8 mouse cellular contexts compared by ENCODE assay signal in genomic region chr9:75558812-75559511, GRCm38 (mm10). TPM values are rescaled to one million over a fixed set of nuclear protein-coding genes. Genes with fewer than 3 reads are reported as not detected.
DNase-seq lines count a peak whose midpoint lies in the region; ATAC-seq lines count a peak whose summit lies in the region.

No protein-coding gene starts in this region.

- H3K4me3 ChIP-seq in lung, embryonic 16.5 days (ENCODE audit: low read length): peak overlapping the region; percentile 96

- H3K4me1 ChIP-seq in lung, embryonic 16.5 days (replicated peaks; ENCODE audit: control insufficient read depth, insufficient read depth, low read length): peaks cover 21% of the 10 kb centered on the region

- no peaks in the 10 kb centered on the region for H3K36me3 ChIP-seq in lung, embryonic 16.5 days (ENCODE audit: control insufficient read depth, insufficient read depth, low read length)

- H3K27me3 ChIP-seq in lung, embryonic 16.5 days (ENCODE audit: control insufficient read depth, insufficient read depth, low read depth, low read length): no peaks in the 10 kb centered on the region

- peak overlapping the region; percentile 96 for H3K9ac ChIP-seq in lung, embryonic 16.5 days (ENCODE audit: low read length)

- peak; percentile 90 for ATAC-seq in lung, embryonic 16.5 days (ENCODE audit: low read depth)

- no peaks in the 10 kb centered on the region for H3K9me3 ChIP-seq in lung, embryonic 16.5 days (ENCODE audit: control insufficient read depth, low read length)

- peak overlapping the region; percentile 96 for H3K27ac ChIP-seq in lung, embryonic 16.5 days (ENCODE audit: low read length)

- H3K4me2 ChIP-seq in lung, embryonic 16.5 days (ENCODE audit: low read depth, low read length): peak overlapping the region; percentile 62

- peak; percentile 12 for DNase-seq in gastrocnemius, postnatal 25 days
- no peak for DNase-seq in gastrocnemius, postnatal 10 days
- peak; percentile 60 for DNase-seq in c-Kit-positive CD71-negative TER-119-negative erythroid progenitor cells, embryonic 14.5 days (ENCODE audit: low read depth)
- DNase-seq in heart, adult 8-10 months (ENCODE audit: low spot score): peak; percentile 70
- DNase-seq in kidney, adult 8-10 months: peak; percentile 20 to 29
- peak; percentile 8 for DNase-seq in ovary, adult 18-20 months (ENCODE audit: low spot score)
- no peak for DNase-seq in right cerebral cortex, postnatal 4 days

- WGBS in lung, embryonic 16.5 days: under 1% methylated on average over 47 of the region's 47 CpGs

RNA-seq across cellular contexts. Expression of gene Tmod3, which starts 0.5 kb away (rescaled TPM):
- total RNA-seq in gastrocnemius, postnatal 25 days (2021): 10 to 100 TPM; 19.7 to 25.8 TPM
- 10 to 100 TPM; 42.1 to 43.5 TPM for total RNA-seq in gastrocnemius, postnatal 10 days (2021)
- total RNA-seq in heart, adult 8-10 months (2022): 10 to 100 TPM; 48.4 to 59.3 (median 58.7) TPM
- 177 and 185 TPM in 2 replicates for polyA plus RNA-seq in lung, embryonic 16.5 days (2015; fragmentation: Nextera tagmentation; extraction: Ambion mirVana)

RNA-seq across cellular contexts. Expression of gene Tmod2, which starts 52.2 kb away (rescaled TPM):
- 1 to 10 TPM; 4.9 to 8.9 TPM for total RNA-seq in gastrocnemius, postnatal 25 days (2021)
- 10 to 100 TPM; 11.7 to 14.2 TPM for total RNA-seq in gastrocnemius, postnatal 10 days (2021)
- total RNA-seq in heart, adult 8-10 months (2022): 1 to 10 TPM; 4.2 to 5.2 (median 4.4) TPM
- 8.7 and 9.2 TPM in 2 replicates for polyA plus RNA-seq in lung, embryonic 16.5 days (2015; fragmentation: Nextera tagmentation; extraction: Ambion mirVana)

Comparison
In these comparisons a context has a peak if more than half of its experiments do, and no peak if none do; other contexts are left out.
1. DNase-seq: peak in gastrocnemius, postnatal 25 days (single experiment), c-Kit-positive CD71-negative TER-119-negative erythroid progenitor cells, embryonic 14.5 days (single experiment), heart, adult 8-10 months (single experiment), kidney, adult 8-10 months (2 of 2) and ovary, adult 18-20 months (single experiment); none in gastrocnemius, postnatal 10 days (single experiment) and right cerebral cortex, postnatal 4 days (single experiment).